Mouse (Mus musculus) cortical plate, adult 2 months (tissue): ENCODE data around the gene Eif4g3. TPM values are rescaled to one million over a fixed set of nuclear protein-coding genes. Genes with fewer than 3 reads are reported as not detected.

Experiments
- H3K27ac ChIP-seq: fragments of 200-500 bp; 2 replicates; pipeline ENCODE4 v1.5.1; 2012; ENCODE audit warnings: low read length, control low read depth, inconsistent platforms; ENCODE audit not compliant: insufficient read depth
- H3K4me1 ChIP-seq: fragments of 200-500 bp; 2 replicates; pipeline ENCODE4 v1.6.1; 2011; ENCODE audit warnings: low read length; ENCODE audit not compliant: control insufficient read depth, insufficient read depth
- H3K4me3 ChIP-seq: fragments of 200-500 bp; 2 replicates; pipeline ENCODE4 v1.5.1; 2011; ENCODE audit warnings: mild to moderate bottlenecking, low read length, control low read depth; ENCODE audit not compliant: insufficient read depth
- CTCF ChIP-seq: fragments of 200-500 bp; IDR thresholded peaks from 2 replicates; pipeline ENCODE4 v1.5.1; 2011; ENCODE audit warnings: mild to moderate bottlenecking, control low read depth, low read length; ENCODE audit not compliant: insufficient read depth; ENCODE audit errors: extremely low read depth
- POLR2A ChIP-seq: fragments of 200-500 bp; IDR thresholded peaks from 2 replicates; pipeline ENCODE4 v1.6.1; 2011; ENCODE audit warnings: mild to moderate bottlenecking, low read length, control low read depth; ENCODE audit not compliant: insufficient read depth; ENCODE audit errors: extremely low read depth
- polyA plus RNA-seq: library from polyadenylated mRNA; depleted of rRNA; stranded (reverse); fragments of >200 nt; gene quantifications from 2 replicates; pipeline ENCODE4 v1.2.3, GENCODE M21; 2012

The Eif4g3 gene
- polyA plus RNA-seq, 1 experiment, result 148 TPM

DNA sequence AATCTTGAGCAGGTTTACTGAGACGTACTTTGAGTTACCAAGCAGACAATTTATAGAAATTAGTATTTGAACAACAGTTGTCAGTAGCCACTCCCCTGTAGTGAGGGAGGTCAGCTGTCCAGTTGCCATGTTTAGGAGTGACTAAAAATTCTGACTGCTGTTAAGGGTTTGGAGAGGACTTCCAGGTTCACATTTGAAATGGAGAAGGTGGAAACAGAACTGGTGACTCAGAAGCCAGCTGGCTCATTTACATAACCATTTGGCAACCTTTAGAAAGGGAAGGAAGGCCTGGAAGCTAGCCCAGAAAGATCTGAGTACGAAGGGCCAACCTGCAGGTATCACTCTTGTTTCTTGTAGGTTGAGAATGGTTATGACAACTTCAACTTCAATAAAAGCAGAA, 75.8 kb downstream of the Eif4g3 start:
- Histone ChIP-seq H3K4me1 (peaks cover 28% of the 10 kb centered on the region), H3K27ac (peak overlapping the region; percentile 27), H3K4me3 (no peak overlapping the region)
- no peak for TF ChIP-seq CTCF
- TF ChIP-seq POLR2A, result no peak

DNA sequence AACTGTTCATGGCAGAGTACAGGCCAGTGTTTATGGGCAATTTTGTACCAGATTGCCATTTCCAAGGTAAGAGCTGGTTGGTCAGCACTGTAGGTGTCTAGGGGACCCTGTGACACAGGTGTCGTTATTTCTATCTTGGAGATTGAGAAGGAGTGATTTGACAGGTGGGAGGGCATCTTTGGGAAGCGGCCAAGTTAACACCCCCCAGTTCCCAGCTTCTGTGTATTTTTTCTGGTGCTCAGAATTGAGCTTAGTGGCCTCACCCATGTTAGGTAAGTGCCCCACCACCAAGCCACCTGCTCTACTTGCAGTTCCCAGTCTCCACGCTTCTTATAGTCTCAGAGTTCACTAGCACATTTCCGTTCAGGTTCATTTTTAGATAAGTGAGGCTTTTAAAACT, 76.5 kb downstream of the Eif4g3 start:
- peak overlapping the region; percentile 63 for H3K27ac ChIP-seq
- H3K4me1 ChIP-seq, result peaks cover 23% of the 10 kb centered on the region

DNA sequence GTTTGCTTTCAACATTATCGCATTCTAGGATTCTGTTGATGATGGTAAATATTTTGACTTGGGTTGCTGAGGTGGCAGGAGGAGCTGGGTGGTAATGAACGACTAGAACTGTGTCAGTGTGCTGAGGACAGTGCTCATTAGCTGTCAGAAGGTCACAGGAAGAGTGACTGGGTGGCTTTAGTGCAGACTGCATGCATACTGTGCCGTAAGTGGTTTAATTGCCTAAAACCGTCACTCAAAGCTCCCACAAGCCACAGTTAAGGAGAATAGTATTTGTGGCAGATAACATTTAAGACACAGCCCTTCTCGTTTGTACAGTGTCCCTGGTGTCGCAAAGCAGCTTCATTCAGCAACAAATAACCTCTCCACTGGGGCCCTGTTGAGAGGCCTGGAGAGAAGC, 78.7 kb downstream of the Eif4g3 start:
- Histone ChIP-seq H3K4me1 (peaks cover 20% of the 10 kb centered on the region), H3K4me3 (no peak overlapping the region), H3K27ac (no peak overlapping the region)
- no peak for TF ChIP-seq POLR2A
- TF ChIP-seq CTCF, result no peak

More for the DNA sequence above, 76.5 kb downstream of the Eif4g3 start:
- H3K4me3 ChIP-seq, result no peak overlapping the region
- no peak for TF ChIP-seq CTCF
- no peak for TF ChIP-seq POLR2A

DNA sequence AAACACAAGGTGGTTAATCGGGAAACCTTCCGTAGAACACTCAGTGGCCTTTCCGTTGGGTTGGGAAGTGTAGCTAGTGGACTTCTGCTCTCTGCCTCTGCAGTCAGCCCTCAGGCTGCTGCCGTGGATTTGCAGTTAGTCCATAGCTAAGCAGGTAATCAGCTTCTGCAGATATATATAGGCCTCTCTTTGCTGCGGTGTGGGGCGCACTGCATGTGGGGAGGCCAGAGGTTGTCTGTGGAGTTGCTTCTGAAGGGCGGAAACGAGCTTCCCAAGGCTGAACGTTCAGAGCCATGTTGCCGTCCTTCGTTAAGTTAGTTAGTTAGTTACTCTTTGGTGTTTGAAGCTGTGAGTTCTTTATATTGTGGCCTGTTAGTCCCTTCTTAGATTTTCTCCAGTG, 80.3 kb downstream of the Eif4g3 start:
- TF ChIP-seq POLR2A (no peak), CTCF (no peak)
- Histone ChIP-seq H3K4me1 (peaks cover 17% of the 10 kb centered on the region), H3K4me3 (no peak overlapping the region), H3K27ac (no peak overlapping the region)

DNA sequence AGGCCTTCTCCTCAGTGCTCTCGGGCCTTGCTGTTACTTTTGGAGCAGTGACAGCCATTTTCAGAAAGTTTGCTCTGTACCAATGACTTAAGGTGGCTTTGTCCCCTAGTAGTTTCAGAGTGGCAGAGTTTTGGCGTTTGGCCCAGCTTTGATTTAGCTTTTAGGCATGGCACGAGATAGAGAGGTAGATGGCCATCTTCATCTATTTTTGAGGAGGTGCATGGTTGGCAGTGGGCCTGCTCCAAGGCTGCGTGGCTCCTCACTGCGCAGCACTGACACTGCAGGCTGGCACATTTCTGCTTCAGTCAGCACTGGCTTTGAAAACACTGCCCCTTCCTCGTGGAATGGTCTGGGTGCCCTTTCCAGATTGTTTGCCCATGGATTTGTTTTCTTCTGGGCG, 80.7 kb downstream of the Eif4g3 start:
- TF ChIP-seq CTCF (no peak), POLR2A (no peak)
- peaks cover 15% of the 10 kb centered on the region for H3K4me1 ChIP-seq
- H3K4me3 ChIP-seq, result no peak overlapping the region
- no peak overlapping the region for H3K27ac ChIP-seq

DNA sequence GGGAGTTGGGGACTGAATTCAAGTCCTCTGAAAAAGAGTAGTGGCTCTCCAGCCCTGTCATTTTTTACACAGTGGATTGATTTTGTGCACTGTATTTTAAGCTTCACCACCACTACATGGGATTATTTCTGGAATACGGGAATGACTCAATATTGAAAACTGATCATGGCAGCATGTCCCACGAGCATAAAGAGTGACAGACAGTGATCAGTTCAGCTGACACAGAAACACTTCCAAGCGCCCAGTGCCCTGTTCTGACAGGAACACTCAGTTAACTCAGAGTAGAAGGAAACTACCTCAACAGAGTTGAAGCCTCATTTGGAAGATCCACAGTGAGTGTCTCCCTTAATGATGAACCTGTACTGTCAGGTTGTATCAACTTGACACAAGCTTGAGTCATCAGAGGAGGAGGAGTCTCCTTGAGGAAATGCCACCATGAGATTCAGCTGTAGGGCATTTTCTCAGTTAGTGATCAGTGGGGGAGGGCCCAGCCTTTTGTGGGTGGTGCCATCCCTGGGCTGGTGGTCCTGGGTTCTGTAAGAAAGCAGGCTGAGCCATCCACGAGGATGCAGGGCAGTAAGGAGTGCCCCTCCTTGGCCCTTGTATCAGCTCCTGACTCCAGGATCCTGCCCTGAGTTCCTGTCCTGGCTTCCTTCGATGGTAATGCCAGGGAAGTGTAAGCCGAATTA, 82.2 kb downstream of the Eif4g3 start:
- no peak for TF ChIP-seq CTCF
- TF ChIP-seq POLR2A, result no peak
- Histone ChIP-seq H3K4me3 (no peak overlapping the region), H3K4me1 (peaks cover 13% of the 10 kb centered on the region), H3K27ac (no peak overlapping the region)

DNA sequence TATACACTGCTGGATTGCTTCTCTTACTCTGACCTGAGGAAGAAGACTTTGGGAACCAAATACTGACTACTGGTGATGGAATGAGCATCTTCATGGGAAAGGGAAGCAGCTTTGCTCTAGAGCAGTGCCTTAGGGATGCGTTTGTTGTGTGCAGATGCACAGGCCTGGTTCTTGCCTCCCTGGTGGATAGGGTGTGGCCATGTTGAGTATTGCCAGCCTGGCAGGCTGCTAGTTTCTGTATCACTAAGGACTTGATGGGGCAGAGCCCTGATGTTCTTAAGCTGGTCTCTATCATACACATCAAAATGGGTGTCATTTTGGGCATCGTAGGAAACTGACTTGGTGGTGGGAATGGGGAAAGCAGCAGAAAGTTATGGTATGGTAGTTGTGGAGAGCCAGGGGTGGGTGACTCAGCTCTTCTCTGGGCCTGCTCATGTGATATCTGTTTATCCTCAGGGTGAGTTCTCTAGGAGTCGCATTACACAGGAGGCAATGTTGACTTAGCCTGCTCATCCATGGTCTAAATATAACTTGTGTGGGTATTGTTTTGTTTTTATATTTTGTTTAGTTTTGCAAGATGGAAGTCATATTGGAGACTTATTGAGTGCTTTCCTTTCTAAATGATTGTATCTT, 85.0 kb downstream of the Eif4g3 start:
- H3K27ac ChIP-seq, result no peak overlapping the region
- TF ChIP-seq POLR2A (no peak), CTCF (no peak)
- H3K4me3 ChIP-seq, result no peak overlapping the region
- peaks cover 13% of the 10 kb centered on the region for H3K4me1 ChIP-seq

DNA sequence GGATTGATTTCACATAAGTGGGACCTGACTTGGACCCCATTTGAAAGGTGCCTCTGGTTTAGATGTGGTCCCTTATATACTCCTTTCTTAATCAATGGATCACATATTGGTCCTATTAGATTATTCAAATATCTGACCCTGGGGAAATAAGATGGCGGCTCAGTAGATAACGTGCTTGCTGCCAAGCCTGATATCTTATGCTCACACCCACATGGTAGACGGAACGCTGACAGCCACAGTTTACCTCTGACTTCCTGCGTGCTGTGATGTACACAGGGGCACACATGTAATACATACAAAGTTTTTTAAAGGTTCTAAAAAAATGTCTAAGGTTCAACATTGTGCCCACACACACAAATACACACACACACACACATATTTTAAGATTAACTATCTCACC, 86.4 kb downstream of the Eif4g3 start:
- no peak overlapping the region for H3K4me3 ChIP-seq
- TF ChIP-seq POLR2A (no peak), CTCF (no peak)
- peaks cover 13% of the 10 kb centered on the region for H3K4me1 ChIP-seq

DNA sequence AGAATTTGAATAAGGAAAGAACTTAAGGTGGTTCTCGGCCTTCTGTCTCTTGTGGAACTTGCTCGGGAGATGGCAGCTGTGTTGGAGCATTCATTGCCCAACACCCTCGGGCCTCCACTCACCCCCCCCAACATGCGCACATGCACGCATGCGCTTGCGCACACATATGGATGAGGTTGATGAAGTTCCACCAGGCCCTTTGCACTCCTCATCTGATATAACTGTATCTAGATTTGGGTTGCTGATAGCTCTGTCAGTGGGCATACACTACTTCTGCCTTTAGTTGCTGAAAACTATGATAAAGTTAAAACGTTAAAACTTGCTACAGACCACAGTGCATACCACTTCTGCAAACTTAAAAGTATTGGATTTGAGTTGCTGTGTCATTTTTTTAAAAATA, 89.6 kb downstream of the Eif4g3 start:
- peaks cover 15% of the 10 kb centered on the region for H3K4me1 ChIP-seq

More for the DNA sequence above, 86.4 kb downstream of the Eif4g3 start:
- H3K27ac ChIP-seq, result no peak overlapping the region

DNA sequence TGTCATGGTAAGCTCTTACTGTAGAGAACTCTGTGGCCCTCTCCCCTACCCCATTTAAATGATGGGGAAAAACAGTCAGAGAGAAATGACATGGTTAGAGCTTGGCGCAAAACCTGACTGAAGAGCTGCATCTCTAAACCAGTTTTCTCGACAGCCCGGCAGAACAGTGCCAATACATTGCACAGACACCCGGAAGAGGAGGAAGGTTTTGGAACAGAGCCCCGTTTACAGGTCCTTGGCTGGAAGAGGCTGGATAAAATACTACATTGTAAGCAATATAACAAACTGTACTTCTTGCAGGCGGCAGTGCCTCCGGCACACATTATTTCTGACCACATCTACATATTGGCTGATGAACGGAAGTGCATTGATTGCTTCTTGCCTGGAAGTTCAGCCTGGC, 91.3 kb downstream of the Eif4g3 start:
- Histone ChIP-seq H3K27ac (no peak overlapping the region), H3K4me3 (no peak overlapping the region), H3K4me1 (peaks cover 10% of the 10 kb centered on the region)
- TF ChIP-seq POLR2A (no peak), CTCF (no peak)

More for the DNA sequence above, 89.6 kb downstream of the Eif4g3 start:
- H3K27ac ChIP-seq, result no peak overlapping the region
- H3K4me3 ChIP-seq, result no peak overlapping the region
- no peak for TF ChIP-seq POLR2A
- no peak for TF ChIP-seq CTCF
